Mouse (Mus musculus) kidney, adult 2 months (tissue): ENCODE results near the gene Svs5. TPM values are rescaled to one million over a fixed set of nuclear protein-coding genes. Genes with fewer than 3 reads are reported as not detected.
"Not testable (repeated sequence)": the region's sequence is repeated elsewhere in the genome, so short reads cannot be mapped to it uniquely, and the experiment has no call there.

ENCODE experiments used
- DNase-seq: peaks from one replicate; pipeline ENCODE4 v3.0.0; 2021
- H3K27ac ChIP-seq: fragments of 200-500 bp; 2 replicates; pipeline ENCODE4 v1.5.1; 2012; ENCODE audit warnings: low read depth, low read length, control low read depth, inconsistent platforms; ENCODE audit not compliant: insufficient read depth
- H3K27me3 ChIP-seq: fragments of 200-500 bp; replicated peaks from 2 replicates; pipeline ENCODE4 v1.6.1; 2012; ENCODE audit warnings: mild to moderate bottlenecking, moderate library complexity, low read length, inconsistent platforms; ENCODE audit not compliant: control insufficient read depth, insufficient read depth
- H3K36me3 ChIP-seq: fragments of 200-500 bp; 2 replicates; pipeline ENCODE4 v1.6.1; 2012; ENCODE audit warnings: mild to moderate bottlenecking, moderate library complexity, low read length, inconsistent platforms; ENCODE audit not compliant: control insufficient read depth, insufficient read depth
- H3K4me1 ChIP-seq: fragments of 200-500 bp; 2 replicates; pipeline ENCODE4 v1.6.1; 2011; ENCODE audit warnings: low read length; ENCODE audit not compliant: control insufficient read depth, insufficient read depth
- H3K4me3 ChIP-seq: fragments of 200-500 bp; 2 replicates; pipeline ENCODE4 v1.5.1; 2011; ENCODE audit warnings: mild to moderate bottlenecking, low read depth, low read length, control low read depth; ENCODE audit not compliant: insufficient read depth
- CTCF ChIP-seq: fragments of 200-500 bp; conservative IDR thresholded peaks from 2 replicates; pipeline ENCODE4 v1.5.1; 2011; ENCODE audit warnings: low read depth, mild to moderate bottlenecking, control low read depth, low read length, moderate library complexity, mixed read lengths; ENCODE audit not compliant: insufficient read depth, insufficient read length
- POLR2A ChIP-seq: fragments of 200-500 bp; IDR thresholded peaks from one replicate; pipeline ENCODE4 v1.6.1; 2011; ENCODE audit warnings: low read depth, low read length, control low read depth
- WGBS: fragments of 180-500 bp; shearing (Covaris S2); methylation state at CpG from one replicate; pipeline ENCODE4 v1.1.7; 2018; 5-methylcytosine and 5-hydroxymethylcytosine counted together
- polyA plus RNA-seq: library from polyadenylated mRNA; depleted of rRNA; stranded (reverse); fragments of >200 nt; gene quantifications from 2 replicates; pipeline ENCODE4 v1.2.3, GENCODE M21; 2012; rRNA removed

Gene Svs5
- not detected in 2 replicates for polyA plus RNA-seq

GRCm38 (mm10) chr2:164332440-164332839, at the start of gene Svs5:
Gene Svs5 (plus strand): TSS chr2:164332740.
- H3K27ac ChIP-seq, H3K4me1 ChIP-seq, H3K4me3 ChIP-seq, H3K36me3 ChIP-seq, H3K27me3 ChIP-seq, DNase-seq: not testable (repeated sequence)
- WGBS = 75% methylated on average over 3 of the region's 3 CpGs

- not testable (repeated sequence) for H3K36me3 ChIP-seq, H3K4me3 ChIP-seq, DNase-seq, H3K27ac ChIP-seq, H3K27me3 ChIP-seq, H3K4me1 ChIP-seq
- WGBS = 81% methylated on average over 1 of the region's 1 CpGs
These were observed 43.6 kb upstream of the Svs5 start, which contains the start of gene Svs3a for GRCm38 (mm10) chr2:164288968-164289367. Gene Svs3a (plus strand): TSS chr2:164289268.

- H3K36me3 ChIP-seq = no peaks in the 10 kb centered on the region
- TF ChIP-seq POLR2A (no peak), CTCF (no peak)
- no peak overlapping the region for H3K27ac ChIP-seq
- no peak overlapping the region for H3K4me3 ChIP-seq
- H3K4me1 ChIP-seq = no peaks in the 10 kb centered on the region
- DNase-seq = no peak
- 88% methylated on average over 5 of the region's 5 CpGs for WGBS
- no peaks in the 10 kb centered on the region; the same call in 1 of the 2 replicates for H3K27me3 ChIP-seq
These were observed 19.9 kb upstream of the Svs5 start for GRCm38 (mm10) chr2:164312599-164312998.

GRCm38 (mm10) chr2:164315460-164315859, 17.1 kb upstream of the Svs5 start:
- H3K27me3 ChIP-seq, H3K4me3 ChIP-seq, H3K36me3 ChIP-seq, H3K27ac ChIP-seq, H3K4me1 ChIP-seq, DNase-seq: not testable (repeated sequence)

- WGBS = 81% methylated on average over 1 of the region's 1 CpGs
- DNase-seq, H3K27me3 ChIP-seq, H3K36me3 ChIP-seq, H3K4me3 ChIP-seq, H3K27ac ChIP-seq, H3K4me1 ChIP-seq: not testable (repeated sequence)
These were observed 16.1 kb upstream of the Svs5 start, which contains the start of gene Svs6 for GRCm38 (mm10) chr2:164316451-164316850. Gene Svs6 (plus strand): TSS chr2:164316751.

GRCm38 (mm10) chr2:164320983-164321382, 11.6 kb upstream of the Svs5 start:
- Histone ChIP-seq H3K27me3 (no peaks in the 10 kb centered on the region), H3K4me1 (no peaks in the 10 kb centered on the region), H3K27ac (no peak overlapping the region), H3K4me3 (no peak overlapping the region), H3K36me3 (no peaks in the 10 kb centered on the region)
- no peak for DNase-seq
- no peak for TF ChIP-seq CTCF
- no peak for TF ChIP-seq POLR2A
- WGBS = 85% methylated on average over 6 of the region's 6 CpGs

GRCm38 (mm10) chr2:164343732-164344131, 11.2 kb downstream of the Svs5 start:
- WGBS = 89% methylated on average over 1 of the region's 1 CpGs
- not testable (repeated sequence) for H3K27me3 ChIP-seq, H3K4me3 ChIP-seq, DNase-seq, H3K36me3 ChIP-seq, H3K4me1 ChIP-seq, H3K27ac ChIP-seq

- H3K36me3 ChIP-seq, DNase-seq, H3K4me1 ChIP-seq: not testable (repeated sequence)
These were observed 15.2 kb downstream of the Svs5 start for GRCm38 (mm10) chr2:164347697-164348096.

GRCm38 (mm10) chr2:164348980-164349379, 16.4 kb downstream of the Svs5 start:
- peak; percentile 21 for DNase-seq
- H3K27me3 ChIP-seq = no peaks in the 10 kb centered on the region
- H3K4me3 ChIP-seq = no peak overlapping the region
- H3K27ac ChIP-seq = no peak overlapping the region
- no peaks in the 10 kb centered on the region for H3K36me3 ChIP-seq
- over 99% methylated on average over 3 of the region's 3 CpGs for WGBS
- TF ChIP-seq POLR2A (no peak), CTCF (peak; percentile 27)
- H3K4me1 ChIP-seq = no peaks in the 10 kb centered on the region

More at GRCm38 (mm10) chr2:164347697-164348096, 15.2 kb downstream of the Svs5 start:
- not testable (repeated sequence) for H3K27me3 ChIP-seq, H3K4me3 ChIP-seq, H3K27ac ChIP-seq
